Mouse (Mus musculus) hindbrain, embryonic 11.5 days (tissue): Measurements from ENCODE around the gene Gorab. TPM values are rescaled to one million over a fixed set of nuclear protein-coding genes. Genes with fewer than 3 reads are reported as not detected.

Source experiments
- ATAC-seq: fragments of 200-750 bp; cut with Nextera tagmentation; 2 replicates; pipeline ENCODE4 v1.8.0; 2017; ENCODE audit warnings: mild to moderate bottlenecking, moderate TSS enrichment, moderate library complexity; ENCODE audit not compliant: low FRiP score
- DNase-seq: peaks from one replicate; pipeline ENCODE4 v3.0.0-alpha.2; 2015; ENCODE audit warnings: low spot score
- H3K27ac ChIP-seq: fragments of 300-500 bp; sonication (generic); 2 replicates; pipeline ENCODE4 v1.5.1; 2014; ENCODE audit warnings: mild to moderate bottlenecking, low read depth, low read length
- H3K27me3 ChIP-seq: fragments of 300-500 bp; sonication (generic); 2 replicates; pipeline ENCODE4 v1.6.1; 2014; ENCODE audit warnings: mild to moderate bottlenecking, low read length, moderate library complexity, mixed read lengths; ENCODE audit not compliant: control insufficient read depth, insufficient read depth
- H3K36me3 ChIP-seq: fragments of 300-500 bp; sonication (generic); 2 replicates; pipeline ENCODE4 v1.6.1; 2014; ENCODE audit warnings: mild to moderate bottlenecking, low read length, moderate library complexity, mixed read lengths; ENCODE audit not compliant: control insufficient read depth, insufficient read depth
- H3K4me1 ChIP-seq: fragments of 300-500 bp; sonication (generic); replicated peaks from 2 replicates; pipeline ENCODE4 v1.6.1; 2014; ENCODE audit warnings: low read length, mixed read lengths; ENCODE audit not compliant: control insufficient read depth, insufficient read depth
- H3K4me2 ChIP-seq: fragments of 300-500 bp; sonication (generic); replicated peaks from 2 replicates; pipeline ENCODE4 v1.6.1; 2014; ENCODE audit warnings: mild to moderate bottlenecking, low read depth, low read length
- H3K4me3 ChIP-seq: fragments of 300-500 bp; sonication (generic); 2 replicates; pipeline ENCODE4 v1.5.1; 2014; ENCODE audit warnings: low read depth, low read length
- H3K9ac ChIP-seq: fragments of 300-500 bp; sonication (generic); 2 replicates; pipeline ENCODE4 v1.6.1; 2014; ENCODE audit warnings: low read depth, low read length
- H3K9me3 ChIP-seq: fragments of 300-500 bp; sonication (generic); 2 replicates; pipeline ENCODE4 v1.6.1; 2016; ENCODE audit warnings: low read length; ENCODE audit not compliant: control insufficient read depth
- WGBS: fragments of 180-500 bp; shearing (Covaris S2); extraction: QIAGEN DNeasy Blood & Tissue Kit; methylation state at CpG from one replicate; pipeline ENCODE4 v1.1.7; 2014; 5-methylcytosine and 5-hydroxymethylcytosine counted together
- polyA plus RNA-seq: library from polyadenylated mRNA; unstranded; fragments of >200 nt; fragmentation: Nextera tagmentation; extraction: Ambion mirVana; gene quantifications from 2 replicates; pipeline ENCODE4 v1.2.1, GENCODE M21; 2014

Gene Gorab
- polyA plus RNA-seq, 1 experiment from 2014 or later, result 25.1 TPM

GRCm38 (mm10) chr1:163362202-163362601, 41.3 kb downstream of the Gorab start:
- H3K27ac ChIP-seq, result no peak overlapping the region
- 72% methylated on average over 8 of the region's 8 CpGs for WGBS
- no peak overlapping the region for H3K4me2 ChIP-seq
- no peak overlapping the region for H3K9ac ChIP-seq
- H3K36me3 ChIP-seq, result no peaks in the 10 kb centered on the region
- no peak for ATAC-seq
- DNase-seq, result no peak
- H3K4me3 ChIP-seq, result no peak overlapping the region
- H3K27me3 ChIP-seq, result no peaks in the 10 kb centered on the region
- no peaks in the 10 kb centered on the region for H3K4me1 ChIP-seq
- no peaks in the 10 kb centered on the region for H3K9me3 ChIP-seq

DNA sequence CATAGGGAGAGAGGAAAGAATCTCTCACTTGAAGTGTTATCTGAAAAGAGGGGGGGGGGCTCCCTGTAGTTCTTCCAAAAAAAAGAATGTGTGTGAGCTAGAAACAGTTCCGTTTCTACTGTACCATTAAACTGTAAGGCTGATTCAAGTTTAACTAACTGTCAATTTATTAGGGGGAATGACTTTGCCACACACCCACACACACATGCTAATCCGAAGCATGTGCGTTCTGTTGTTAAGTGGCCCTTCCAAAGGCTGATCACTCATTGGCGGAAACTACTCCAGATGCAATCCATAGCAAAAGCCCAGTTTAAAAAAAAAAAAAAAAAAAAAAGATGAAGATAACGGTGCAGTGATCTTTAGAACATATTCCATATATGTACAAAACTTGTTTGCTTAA, 42.1 kb downstream of the Gorab start:
- Histone ChIP-seq H3K36me3 (no peaks in the 10 kb centered on the region), H3K4me3 (no peak overlapping the region), H3K9ac (no peak overlapping the region), H3K27ac (no peak overlapping the region), H3K9me3 (no peaks in the 10 kb centered on the region), H3K4me1 (no peaks in the 10 kb centered on the region), H3K27me3 (no peaks in the 10 kb centered on the region), H3K4me2 (no peak overlapping the region)
- ATAC-seq (no peak), DNase-seq (no peak)
- WGBS, result 86% methylated on average over 5 of the region's 5 CpGs

GRCm38 (mm10) chr1:163360796-163361195, 42.7 kb downstream of the Gorab start:
- H3K36me3 ChIP-seq, result no peaks in the 10 kb centered on the region
- no peaks in the 10 kb centered on the region for H3K9me3 ChIP-seq
- H3K4me2 ChIP-seq, result no peak overlapping the region
- H3K27me3 ChIP-seq, result no peaks in the 10 kb centered on the region
- H3K9ac ChIP-seq, result no peak overlapping the region
- no peaks in the 10 kb centered on the region for H3K4me1 ChIP-seq
- ATAC-seq, result no peak
- 75% methylated on average over 6 of the region's 6 CpGs for WGBS
- DNase-seq, result no peak
- H3K27ac ChIP-seq, result no peak overlapping the region
- H3K4me3 ChIP-seq, result no peak overlapping the region

GRCm38 (mm10) chr1:163359521-163359920, 43.9 kb downstream of the Gorab start:
- WGBS, result 92% methylated on average over 3 of the region's 3 CpGs
- H3K27ac ChIP-seq, result no peak overlapping the region
- H3K36me3 ChIP-seq, result no peaks in the 10 kb centered on the region
- no peaks in the 10 kb centered on the region for H3K9me3 ChIP-seq
- ATAC-seq, result no peak
- no peak overlapping the region for H3K4me2 ChIP-seq
- no peaks in the 10 kb centered on the region for H3K4me1 ChIP-seq
- no peak for DNase-seq
- H3K27me3 ChIP-seq, result no peaks in the 10 kb centered on the region
- no peak overlapping the region for H3K9ac ChIP-seq
- H3K4me3 ChIP-seq, result no peak overlapping the region

DNA sequence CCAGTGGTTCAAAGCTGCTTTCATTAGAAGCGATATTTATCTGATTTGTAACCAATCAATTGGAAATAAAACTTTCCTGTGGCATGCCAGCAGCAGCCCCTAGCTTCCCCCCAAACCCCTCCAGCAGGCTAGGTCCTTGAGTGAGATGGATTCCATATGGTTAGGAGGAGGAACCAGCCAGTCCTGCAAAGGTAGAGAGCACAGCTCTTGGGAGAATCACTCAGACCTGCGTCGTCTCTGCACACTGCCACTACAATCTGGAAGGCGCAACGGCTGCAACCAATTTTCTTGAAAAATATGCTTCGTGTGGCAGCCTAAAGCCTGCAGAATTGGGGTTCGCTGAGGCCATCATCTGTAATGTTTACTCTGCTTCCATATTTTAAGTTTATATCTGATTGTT, 45.3 kb downstream of the Gorab start:
- H3K4me2 ChIP-seq, result no peak overlapping the region
- ATAC-seq (no peak), DNase-seq (no peak)
- no peaks in the 10 kb centered on the region for H3K36me3 ChIP-seq
- no peaks in the 10 kb centered on the region for H3K27me3 ChIP-seq
- no peak overlapping the region for H3K4me3 ChIP-seq
- no peaks in the 10 kb centered on the region for H3K4me1 ChIP-seq
- H3K27ac ChIP-seq, result no peak overlapping the region
- no peaks in the 10 kb centered on the region for H3K9me3 ChIP-seq
- H3K9ac ChIP-seq, result no peak overlapping the region
- 70% methylated on average over 7 of the region's 7 CpGs for WGBS

GRCm38 (mm10) chr1:163357733-163358132, 45.7 kb downstream of the Gorab start:
- no peaks in the 10 kb centered on the region for H3K27me3 ChIP-seq
- ATAC-seq, result no peak

DNA sequence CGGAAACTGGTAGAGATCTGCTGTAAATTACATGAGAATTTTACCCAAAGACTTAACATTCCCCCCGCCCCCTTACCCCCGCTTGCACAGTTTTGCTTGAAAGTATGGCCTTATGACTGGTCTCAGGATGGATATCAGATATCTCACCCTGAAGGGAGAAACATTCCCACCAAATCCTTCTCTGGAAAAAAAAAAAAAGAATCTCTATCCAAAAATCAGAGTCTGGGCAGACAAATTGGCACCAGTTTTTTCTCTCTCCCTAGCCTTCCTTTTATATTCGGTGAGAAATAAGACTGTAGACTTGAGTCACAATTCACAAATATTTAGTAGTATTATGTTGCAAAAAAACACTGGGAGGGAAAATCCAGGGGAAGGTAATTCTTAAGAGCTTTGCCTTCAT, 47.3 kb downstream of the Gorab start:
- DNase-seq (no peak), ATAC-seq (no peak)
- Histone ChIP-seq H3K9me3 (no peaks in the 10 kb centered on the region), H3K36me3 (no peaks in the 10 kb centered on the region), H3K4me1 (no peaks in the 10 kb centered on the region), H3K27ac (no peak overlapping the region), H3K9ac (no peak overlapping the region), H3K27me3 (no peaks in the 10 kb centered on the region), H3K4me3 (no peak overlapping the region), H3K4me2 (no peak overlapping the region)
- 66% methylated on average over 4 of the region's 4 CpGs for WGBS

More at GRCm38 (mm10) chr1:163357733-163358132, 45.7 kb downstream of the Gorab start:
- no peak for DNase-seq
- Histone ChIP-seq H3K27ac (no peak overlapping the region), H3K9me3 (no peaks in the 10 kb centered on the region), H3K4me3 (no peak overlapping the region), H3K4me1 (no peaks in the 10 kb centered on the region), H3K36me3 (no peaks in the 10 kb centered on the region), H3K4me2 (no peak overlapping the region), H3K9ac (no peak overlapping the region)
- WGBS, result 80% methylated on average over 6 of the region's 6 CpGs

DNA sequence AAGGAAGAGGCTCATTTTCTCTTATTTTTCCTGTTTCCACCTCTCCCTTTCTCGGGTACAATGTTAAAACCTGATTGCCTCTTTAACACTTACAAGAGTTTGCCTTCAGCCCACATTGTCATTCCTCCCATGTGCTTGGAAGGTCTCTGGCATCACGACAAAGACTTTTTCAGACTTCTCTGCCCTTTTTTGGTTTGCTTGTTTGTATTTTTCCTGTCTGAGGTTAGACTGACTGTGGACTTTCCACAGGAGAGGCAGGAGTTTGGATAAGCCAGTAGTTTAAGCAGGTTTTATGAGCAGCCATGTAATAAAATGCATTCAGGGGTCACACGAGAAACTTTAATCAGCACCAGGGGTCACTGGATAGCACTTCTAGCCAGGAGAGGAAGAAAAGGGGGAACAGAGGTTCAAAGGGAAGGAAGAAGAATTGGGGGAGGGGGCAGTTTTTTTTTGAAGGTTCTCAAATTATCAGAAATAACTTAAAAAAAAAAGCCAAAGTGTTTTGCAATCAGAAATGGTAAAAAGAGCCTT, 47.8 kb downstream of the Gorab start:
- Histone ChIP-seq H3K27ac (no peak overlapping the region), H3K9ac (no peak overlapping the region), H3K4me2 (no peak overlapping the region), H3K4me1 (no peaks in the 10 kb centered on the region), H3K9me3 (no peaks in the 10 kb centered on the region), H3K36me3 (no peaks in the 10 kb centered on the region), H3K27me3 (no peaks in the 10 kb centered on the region), H3K4me3 (no peak overlapping the region)
- DNase-seq (no peak), ATAC-seq (no peak)
- WGBS, result 48% methylated on average over 3 of the region's 3 CpGs

- no peaks in the 10 kb centered on the region for H3K4me1 ChIP-seq
- H3K27ac ChIP-seq, result no peak overlapping the region
- H3K4me2 ChIP-seq, result no peak overlapping the region
- no peak overlapping the region for H3K9ac ChIP-seq
- DNase-seq (no peak), ATAC-seq (no peak)
- H3K4me3 ChIP-seq, result no peak overlapping the region
- H3K27me3 ChIP-seq, result no peaks in the 10 kb centered on the region
- no peaks in the 10 kb centered on the region for H3K9me3 ChIP-seq
- WGBS, result 88% methylated on average over 3 of the region's 3 CpGs
- no peaks in the 10 kb centered on the region for H3K36me3 ChIP-seq
Measured at GRCm38 (mm10) chr1:163350988-163351387, 52.5 kb downstream of the Gorab start.
